Mouse (Mus musculus): ENCODE data around the gene Mkrn1.
"Not testable (repeated sequence)": the region's sequence is repeated elsewhere in the genome, so short reads cannot be mapped to it uniquely, and the experiment has no call there.

Mkrn1 gene

GRCm38 (mm10) chr6:39430722-39431121 is 10.5 kb upstream of the Mkrn1 start:
- DNase-seq (ENCODE audit: low spot score) = no peak

DNA sequence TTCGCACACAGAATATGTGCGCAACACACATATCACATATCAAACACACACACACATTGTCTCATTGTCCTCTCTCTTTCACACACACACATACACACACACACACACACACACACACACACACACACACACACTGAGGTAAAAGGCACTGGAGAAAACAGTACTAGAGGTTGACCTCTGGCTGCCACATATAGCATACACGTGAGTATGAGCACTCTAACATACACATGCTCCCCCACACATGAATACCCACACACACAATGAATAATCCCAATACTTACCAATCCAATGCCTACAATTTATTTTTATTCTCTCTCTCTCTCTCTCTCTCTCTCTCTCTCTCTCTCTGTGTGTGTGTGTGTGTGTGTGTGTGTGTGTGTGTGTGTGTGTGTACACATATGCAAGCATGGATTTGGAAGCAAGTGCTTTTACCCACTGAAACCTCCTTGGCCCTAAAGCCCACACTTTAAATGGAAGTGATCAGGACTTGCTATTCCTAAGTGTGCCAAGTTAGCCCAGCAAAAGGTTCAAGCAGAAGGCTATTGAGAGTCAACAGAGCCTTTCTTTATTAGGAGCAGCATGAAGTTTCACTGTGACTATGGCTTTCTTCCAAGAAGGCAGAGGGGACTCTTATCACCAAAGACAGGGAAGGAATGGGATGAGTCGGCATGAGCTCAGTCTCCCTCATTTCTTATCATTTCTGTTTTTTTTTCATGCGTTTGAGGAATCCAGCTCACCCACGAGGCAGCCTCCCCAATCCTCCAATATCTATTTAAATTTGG is 8.9 kb upstream of the Mkrn1 start:
- DNase-seq (ENCODE audit: low spot score) = no peak

- no peak for DNase-seq (ENCODE audit: low spot score)
These were observed 7.2 kb upstream of the Mkrn1 start for GRCm38 (mm10) chr6:39427276-39428003.

GRCm38 (mm10) chr6:39426725-39427124 is 6.5 kb upstream of the Mkrn1 start:
- no peak for DNase-seq (ENCODE audit: low spot score)

GRCm38 (mm10) chr6:39425181-39425580 is 4.9 kb upstream of the Mkrn1 start:
- DNase-seq (ENCODE audit: low spot score) = no peak

DNA sequence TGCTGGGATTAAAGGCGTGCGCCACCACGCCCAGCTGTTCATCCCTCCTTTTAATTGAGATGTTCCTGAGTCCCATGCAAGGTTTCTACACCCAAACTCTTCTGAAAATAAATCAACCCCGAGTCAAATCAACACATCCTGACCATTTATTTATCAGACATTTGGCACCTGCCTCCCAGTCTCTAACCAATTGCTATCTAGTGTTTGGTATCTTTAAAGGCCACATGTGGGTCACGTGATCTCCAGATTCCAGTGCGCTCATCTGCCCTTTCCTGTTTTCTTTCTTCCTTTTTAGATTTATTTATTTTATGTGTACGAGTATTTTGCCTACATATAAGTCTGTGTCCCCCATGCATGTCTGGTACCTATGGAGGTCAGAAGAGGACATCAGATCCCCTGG is 3.4 kb upstream of the Mkrn1 start:
- no peak for DNase-seq (ENCODE audit: low spot score)

DNA sequence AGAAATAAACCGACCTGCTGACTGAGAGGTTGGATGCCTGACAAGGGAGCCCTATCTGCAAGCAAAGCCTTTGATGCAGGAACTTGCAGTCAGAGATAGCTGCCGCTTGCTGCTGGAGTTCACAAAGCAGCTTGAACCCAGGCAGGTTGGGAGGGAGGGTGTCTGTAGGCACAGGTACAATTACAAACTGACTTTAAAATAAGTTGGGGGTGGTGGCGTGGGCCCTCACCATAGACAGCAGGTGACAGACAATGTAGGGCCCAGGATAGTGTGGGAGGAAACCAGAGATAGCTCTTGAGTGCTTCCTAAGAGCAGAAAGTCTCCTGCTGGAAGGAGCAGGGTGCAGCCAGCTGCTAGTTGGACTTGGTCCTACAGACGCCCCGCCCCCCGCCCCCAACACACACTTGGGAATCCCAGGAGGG is 2.9 kb upstream of the Mkrn1 start:
- no peak for DNase-seq (ENCODE audit: low spot score)

DNA sequence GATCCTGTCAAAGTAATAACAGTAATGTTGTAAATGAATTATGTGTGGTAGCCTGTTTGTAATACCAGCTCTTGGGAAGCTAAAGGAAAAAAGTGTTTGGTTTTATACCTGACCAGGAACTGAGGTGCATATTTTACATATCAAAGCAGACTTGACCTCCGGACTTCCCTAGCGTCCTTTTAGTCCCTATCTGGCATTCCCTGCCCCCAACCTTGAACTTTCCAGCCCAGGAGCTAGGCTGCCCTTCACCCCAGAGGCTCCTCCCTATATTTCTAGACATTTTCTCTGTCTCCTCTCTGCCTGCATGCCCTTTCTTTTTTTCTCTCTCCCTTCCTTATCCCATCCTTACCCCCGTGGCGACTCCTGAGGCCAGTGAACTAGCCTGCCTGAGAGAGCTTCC is 605 bp upstream of the Mkrn1 start:
- DNase-seq (ENCODE audit: low spot score) = no peak

- DNase-seq (ENCODE audit: low spot score) = no peak
These were observed 844 bp downstream of the Mkrn1 start for GRCm38 (mm10) chr6:39419386-39419850.

- DNase-seq (ENCODE audit: low spot score) = not testable (repeated sequence)
These were observed 3.6 kb downstream of the Mkrn1 start for GRCm38 (mm10) chr6:39416654-39417053.

- DNase-seq (ENCODE audit: low spot score) = peak; percentile 47
These were observed 4.5 kb downstream of the Mkrn1 start for GRCm38 (mm10) chr6:39415762-39416161.

- DNase-seq (ENCODE audit: low spot score) = no peak
These were observed 6.2 kb downstream of the Mkrn1 start for GRCm38 (mm10) chr6:39414106-39414505.

- no peak for DNase-seq (ENCODE audit: low spot score)
These were observed 13.8 kb downstream of the Mkrn1 start for GRCm38 (mm10) chr6:39406480-39406879.

GRCm38 (mm10) chr6:39403136-39403535 is 17.1 kb downstream of the Mkrn1 start:
- no peak for DNase-seq (ENCODE audit: low spot score)

DNA sequence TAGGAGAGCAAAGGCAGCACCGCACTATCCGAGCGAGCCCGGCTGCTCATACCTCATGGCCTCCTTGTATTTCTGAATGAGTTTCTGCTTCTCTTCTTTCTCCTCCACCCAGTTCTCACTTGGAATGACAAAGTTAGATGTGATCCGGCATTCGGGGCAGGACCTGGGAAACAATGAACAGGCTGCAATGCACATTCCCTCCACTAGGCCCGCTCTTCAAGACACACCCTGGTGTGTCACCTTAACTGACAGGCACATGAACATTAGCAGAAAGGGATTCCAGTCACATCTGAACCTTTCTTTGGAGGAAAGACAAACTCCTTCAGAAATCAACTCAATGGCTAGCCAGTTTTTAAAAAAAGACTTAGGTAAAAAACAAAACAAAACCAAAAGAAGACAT is 19.9 kb downstream of the Mkrn1 start:
- no peak for DNase-seq (ENCODE audit: low spot score)

DNA sequence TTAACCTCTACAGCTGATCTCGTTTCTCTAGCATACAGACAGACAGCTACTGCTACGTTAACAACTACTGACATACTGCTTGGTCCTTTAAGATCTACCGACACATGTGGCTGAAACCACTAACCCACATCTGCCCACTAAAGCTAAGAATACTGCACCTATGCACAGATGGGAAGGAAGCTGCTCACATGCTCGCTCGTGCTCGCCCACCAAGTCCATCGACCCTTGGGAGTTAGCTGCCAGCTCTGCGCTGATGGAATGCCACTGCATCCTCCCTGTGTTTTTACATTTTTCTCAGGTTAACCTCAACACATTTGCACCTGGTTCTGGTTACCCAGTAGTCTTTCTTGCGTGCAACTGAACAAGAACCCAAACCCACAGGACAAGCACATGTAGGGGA is 21.9 kb downstream of the Mkrn1 start:
- DNase-seq (ENCODE audit: low spot score) = no peak

GRCm38 (mm10) chr6:39397046-39397445 is 23.2 kb downstream of the Mkrn1 start:
- DNase-seq (ENCODE audit: low spot score) = no peak

- no peak for DNase-seq (ENCODE audit: low spot score)
These were observed 24.3 kb downstream of the Mkrn1 start for GRCm38 (mm10) chr6:39395916-39396315.

DNA sequence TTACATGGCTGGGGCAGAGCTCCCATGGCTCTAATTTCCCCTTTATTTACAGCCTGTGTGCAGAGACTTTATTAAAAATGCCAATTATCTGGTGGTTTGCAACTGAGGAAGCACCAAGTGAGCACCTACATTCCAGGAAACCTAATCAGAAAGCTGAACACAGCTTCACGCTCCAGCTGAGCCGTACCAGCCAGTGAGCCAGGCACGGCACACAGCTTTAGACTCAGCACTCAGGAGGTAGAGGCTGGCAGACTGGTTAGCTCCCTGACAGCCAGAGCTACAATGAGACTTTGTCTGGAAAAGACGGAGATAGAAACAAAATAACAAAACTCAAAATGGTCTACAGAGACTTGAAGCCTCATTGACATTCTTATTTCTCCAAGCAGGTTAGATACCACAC is 24.8 kb downstream of the Mkrn1 start:
- no peak for DNase-seq (ENCODE audit: low spot score)

GRCm38 (mm10) chr6:39389988-39390387 is 30.3 kb downstream of the Mkrn1 start:
- DNase-seq (ENCODE audit: low spot score) = no peak

- DNase-seq (ENCODE audit: low spot score) = peak; percentile 21
These were observed 39.0 kb downstream of the Mkrn1 start, which contains the start of gene Rab19 for GRCm38 (mm10) chr6:39381125-39381880. Gene Rab19, plus strand, starts transcription at chr6:39381175.

DNA sequence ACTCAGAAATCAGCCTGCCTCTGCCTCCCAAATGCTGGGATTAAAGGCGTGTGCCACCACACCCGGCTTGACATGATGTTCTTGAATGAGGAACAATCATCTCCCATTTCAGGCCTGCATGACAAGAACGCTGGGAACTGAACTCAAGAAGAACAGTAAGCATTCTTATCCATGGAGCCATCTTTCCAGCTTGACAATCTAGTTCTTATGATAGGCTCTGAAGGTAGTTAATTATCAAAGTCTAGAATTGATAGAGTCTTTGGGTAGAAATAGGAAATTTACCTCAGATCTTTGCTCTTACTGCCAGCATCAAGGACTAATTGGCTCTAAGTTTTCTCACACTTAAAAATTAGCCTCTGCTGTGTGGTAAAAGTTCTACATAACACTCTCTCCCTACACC is 40.0 kb downstream of the Mkrn1 start:
- no peak for DNase-seq (ENCODE audit: low spot score)

DNA sequence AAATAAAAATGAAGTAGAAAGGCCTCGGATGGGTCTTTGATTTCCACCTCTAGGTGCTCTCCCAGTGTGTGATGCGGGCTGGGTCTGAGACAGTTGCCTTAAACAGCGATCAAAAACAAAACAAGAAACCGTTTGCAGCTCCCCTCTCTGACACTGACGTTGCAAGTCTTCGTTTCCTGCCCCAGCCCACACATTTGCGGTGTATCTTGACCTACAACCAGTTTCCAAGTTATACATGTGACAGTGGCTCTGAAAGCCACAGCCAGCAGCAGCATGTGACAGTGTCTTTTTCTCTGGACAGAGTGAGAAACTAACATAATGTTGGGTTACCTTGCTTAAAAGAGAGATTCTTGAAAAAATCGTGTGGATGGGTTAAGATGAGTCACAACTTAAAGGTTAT is 40.5 kb downstream of the Mkrn1 start:
- no peak for DNase-seq (ENCODE audit: low spot score)

All from ovary, postnatal 14 days (tissue).